Mouse (Mus musculus): ENCODE results near the gene Olfr228.
"Not testable (repeated sequence)": the region's sequence is repeated elsewhere in the genome, so short reads cannot be mapped to it uniquely, and the experiment has no call there.

Olfr228 gene

DNA sequence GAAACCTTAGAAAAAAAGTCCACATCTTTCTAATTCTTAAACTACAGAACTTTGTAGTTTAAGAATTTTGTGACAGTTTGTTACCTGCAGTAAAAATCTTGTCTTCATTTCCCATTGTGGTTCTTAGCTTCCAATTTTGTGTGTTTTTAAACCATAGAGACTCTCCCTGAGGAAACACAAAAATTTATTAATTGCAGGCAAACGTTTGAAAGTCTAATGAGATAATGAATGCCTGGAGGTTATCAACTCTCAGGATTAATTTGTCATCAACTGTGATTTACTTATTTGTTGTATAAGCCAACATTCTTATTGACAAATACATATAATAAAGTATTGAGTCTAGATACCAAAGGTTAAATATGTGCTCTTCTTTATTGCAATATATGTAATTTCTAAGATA lies at the start of gene Olfr228:
Olfr228 (minus strand) TSS at position 101 of the 400 bp plus-strand sequence.
- DNase-seq (ENCODE audit: low spot score): no peak

DNA sequence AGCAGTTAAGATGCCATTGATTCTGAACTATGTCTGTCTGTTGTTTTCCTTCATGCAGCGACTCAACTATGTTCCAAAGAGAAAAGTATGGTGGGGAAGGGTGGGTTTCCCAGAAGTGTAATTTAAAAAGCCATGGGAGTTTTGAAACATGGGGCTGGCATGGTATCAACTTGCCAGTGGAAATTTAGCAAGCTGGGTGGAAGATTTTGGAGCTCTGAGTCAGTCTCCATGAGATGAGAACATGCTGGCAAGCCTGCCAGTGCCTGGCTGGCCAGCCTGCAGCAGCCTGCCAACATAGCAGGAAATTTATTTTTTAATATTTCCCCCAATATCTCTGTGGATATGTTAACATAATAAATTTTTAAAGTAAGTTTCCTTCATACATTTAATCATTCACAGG lies 43.8 kb upstream of the Olfr228 start:
- no peak for DNase-seq (ENCODE audit: low spot score)

- DNase-seq (ENCODE audit: low spot score): no peak
Observed at GRCm38 (mm10) chr2:86508161-86508560, 21.0 kb upstream of the Olfr228 start, which contains the start of gene Olfr1076. Olfr1076 (plus strand) TSS chr2:86508461.

- DNase-seq (ENCODE audit: low spot score): no peak
Observed at GRCm38 (mm10) chr2:86464442-86465109, 22.6 kb downstream of the Olfr228 start.

- no peak for DNase-seq (ENCODE audit: low spot score)
Observed at GRCm38 (mm10) chr2:86460434-86460833, 26.8 kb downstream of the Olfr228 start.

DNA sequence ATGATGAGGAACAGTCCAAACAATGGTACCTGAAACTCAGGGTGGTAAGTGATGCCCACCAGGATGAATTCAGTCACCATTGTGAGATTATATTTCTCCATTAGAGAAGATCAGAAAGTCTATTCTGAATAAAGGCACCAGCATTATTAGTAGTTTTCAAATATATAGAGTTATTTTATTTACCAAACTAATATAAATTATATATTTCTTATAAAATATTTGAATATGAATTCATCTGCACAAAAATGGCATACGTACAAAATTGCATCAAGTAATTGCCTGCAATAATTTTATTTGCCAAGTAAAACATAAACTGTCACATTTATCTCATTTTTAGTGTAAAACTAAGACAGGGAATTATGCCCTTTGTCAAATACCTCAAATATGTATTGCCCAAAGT lies 31.0 kb downstream of the Olfr228 start, which contains the start of gene Olfr1066:
Olfr1066 (minus strand) TSS at position 101 of the 400 bp plus-strand sequence.
- DNase-seq (ENCODE audit: low spot score): no peak

DNA sequence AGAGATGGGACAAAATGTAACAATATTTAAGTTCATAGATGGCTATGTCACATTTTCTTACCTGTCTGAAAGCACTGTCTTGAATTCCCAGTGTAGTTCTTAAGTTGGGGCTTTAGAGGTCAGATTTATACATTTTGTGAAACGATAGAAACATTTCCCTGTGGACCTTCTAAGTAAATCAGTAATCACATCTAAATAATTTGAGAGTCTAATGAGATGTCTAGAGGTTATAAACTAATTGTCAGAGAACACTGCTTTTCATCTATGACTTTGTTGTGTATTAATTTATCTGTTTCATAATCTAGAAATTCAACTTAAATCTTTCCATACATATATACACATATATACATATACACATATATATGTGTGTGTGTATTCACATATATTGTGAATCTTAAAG lies 36.7 kb downstream of the Olfr228 start, which contains the start of gene Olfr1065:
Olfr1065 (minus strand) TSS at position 101 of the 400 bp plus-strand sequence.
- DNase-seq (ENCODE audit: low spot score): not testable (repeated sequence)

- DNase-seq (ENCODE audit: low spot score): not testable (repeated sequence)
Observed at GRCm38 (mm10) chr2:86442101-86442500, 45.1 kb downstream of the Olfr228 start.

Measured in c-Kit-positive CD71-positive TER-119-positive erythroid progenitor cells, embryonic 14.5 days (primary cell).